Mouse (Mus musculus) urinary bladder, postnatal 25 days (tissue): ENCODE data around the gene Scamp1.
"Not testable (repeated sequence)": the region's sequence is repeated elsewhere in the genome, so short reads cannot be mapped to it uniquely, and the experiment has no call there.

Source experiments
- DNase-seq: peaks from one replicate; pipeline ENCODE4 v3.0.0; 2022; ENCODE audit warnings: low spot score

Scamp1 gene

DNA sequence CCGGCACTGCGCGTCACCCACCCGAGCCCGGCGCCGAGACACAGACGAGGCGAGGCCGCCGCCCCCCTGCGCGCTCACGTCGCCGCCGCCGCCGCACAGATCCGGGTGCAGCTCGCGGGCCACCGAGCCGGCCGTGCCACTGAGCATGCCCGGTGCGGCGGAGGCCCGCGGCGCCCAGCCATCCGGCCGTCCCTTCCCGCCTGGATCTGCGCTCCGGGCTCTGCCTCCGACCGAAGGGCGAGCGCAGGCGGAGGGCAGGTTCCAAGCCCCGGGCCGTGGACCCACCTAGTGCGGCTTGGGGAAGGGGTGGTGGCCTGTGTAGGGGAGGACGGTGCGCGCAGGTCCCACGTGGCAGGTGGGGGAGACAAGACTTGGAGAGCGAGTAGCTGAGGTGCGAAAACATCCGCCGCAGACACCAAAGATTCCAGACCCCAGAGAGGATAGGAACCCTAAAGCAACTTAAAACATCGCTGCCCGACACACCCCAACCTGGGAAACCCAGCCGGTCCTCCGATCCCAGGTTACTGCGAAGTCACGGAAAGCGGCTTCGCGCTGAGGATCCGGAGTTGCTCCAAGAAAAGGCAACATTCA is at the start of gene Scamp1:
TSS of gene Scamp1 (minus strand) at position 577 of the 591 bp plus-strand sequence.
- peak; percentile 91 for DNase-seq

DNA sequence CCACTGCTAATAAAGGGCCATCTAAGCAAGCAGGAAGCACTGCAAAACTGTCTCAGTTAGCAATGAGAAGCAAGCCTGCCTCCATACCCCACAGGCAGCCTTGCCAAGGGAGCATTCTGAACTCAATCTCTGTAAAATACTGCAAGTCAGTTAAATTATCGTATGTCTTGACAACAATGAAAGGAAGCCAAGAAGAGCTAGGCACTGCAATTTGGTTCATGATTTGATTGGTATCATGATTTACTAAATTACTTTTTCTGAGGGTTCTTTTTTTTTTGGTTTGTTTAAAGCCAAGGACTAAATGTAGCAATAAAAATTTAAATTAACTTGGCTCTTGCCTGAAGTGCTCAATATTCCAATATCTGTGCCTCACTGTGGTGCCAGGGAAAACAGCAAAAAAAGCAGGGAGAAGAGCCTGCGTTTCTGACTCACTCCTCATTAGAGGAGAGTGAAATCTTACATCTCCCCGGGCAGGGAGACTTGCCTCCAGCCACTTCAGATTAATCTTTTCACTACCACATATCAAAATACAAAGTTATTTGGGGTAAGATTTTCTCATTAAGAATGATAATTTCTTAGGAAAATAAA is 44.8 kb upstream of the Scamp1 start:
- DNase-seq = no peak

DNA sequence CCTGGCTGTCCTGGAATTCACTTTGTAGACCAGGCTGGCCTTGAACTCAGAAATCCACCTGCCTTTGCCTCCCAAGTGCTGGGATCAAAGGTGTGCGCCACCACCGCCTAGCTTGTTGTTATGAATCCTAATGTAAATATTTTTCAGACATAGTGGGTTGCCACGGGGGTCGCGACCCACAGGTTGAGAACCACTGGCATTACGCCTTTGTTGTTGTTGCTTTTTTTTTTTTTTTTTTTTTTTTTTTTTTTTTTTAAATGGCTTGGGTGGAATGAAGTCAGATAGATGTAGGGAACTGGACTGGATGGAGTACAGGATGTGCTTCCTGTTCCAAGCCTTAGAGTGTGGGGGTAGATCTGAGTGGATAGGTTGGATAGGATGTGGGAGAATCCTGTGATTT is 43.3 kb upstream of the Scamp1 start:
- DNase-seq = not testable (repeated sequence)

DNA sequence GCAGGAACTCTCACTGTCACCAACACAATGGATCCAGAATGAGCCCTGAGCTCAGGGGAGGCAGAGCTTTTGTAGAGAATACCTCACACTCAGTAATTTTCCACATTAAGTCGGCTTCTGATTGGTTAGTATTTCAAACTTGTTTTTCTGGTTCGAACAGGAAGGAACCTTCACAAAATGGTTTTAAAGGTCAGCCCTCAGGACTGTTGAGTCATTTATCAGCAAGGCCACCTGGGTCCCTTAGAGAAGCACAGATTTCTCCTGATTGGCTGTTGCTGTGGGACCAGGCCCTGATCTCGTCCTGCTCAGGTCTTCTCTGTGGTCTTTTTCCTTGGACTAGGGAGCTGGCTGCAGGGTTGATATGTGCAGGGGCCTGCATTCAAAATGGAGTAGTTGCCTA is 42.4 kb upstream of the Scamp1 start:
- peak; percentile 11 for DNase-seq

DNA sequence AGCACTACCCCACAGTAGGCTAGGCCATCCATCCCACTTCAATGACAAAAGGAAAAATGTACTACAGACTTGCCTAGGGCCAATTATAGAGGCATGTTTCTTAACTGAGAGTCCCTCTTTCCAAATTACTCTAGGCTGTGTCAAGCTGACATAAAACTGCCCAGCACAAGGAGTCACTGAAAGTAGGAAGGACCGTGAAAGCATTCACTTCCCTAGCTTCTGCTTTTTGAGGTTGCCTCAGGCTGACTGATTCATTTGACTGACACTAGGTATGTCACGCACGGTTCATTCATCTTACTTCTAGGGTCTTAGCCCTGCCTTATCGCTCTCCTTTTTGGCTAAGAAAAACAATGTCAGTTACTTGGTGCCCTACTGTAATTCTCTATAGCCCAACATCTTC is 36.8 kb upstream of the Scamp1 start:
- no peak for DNase-seq

DNA sequence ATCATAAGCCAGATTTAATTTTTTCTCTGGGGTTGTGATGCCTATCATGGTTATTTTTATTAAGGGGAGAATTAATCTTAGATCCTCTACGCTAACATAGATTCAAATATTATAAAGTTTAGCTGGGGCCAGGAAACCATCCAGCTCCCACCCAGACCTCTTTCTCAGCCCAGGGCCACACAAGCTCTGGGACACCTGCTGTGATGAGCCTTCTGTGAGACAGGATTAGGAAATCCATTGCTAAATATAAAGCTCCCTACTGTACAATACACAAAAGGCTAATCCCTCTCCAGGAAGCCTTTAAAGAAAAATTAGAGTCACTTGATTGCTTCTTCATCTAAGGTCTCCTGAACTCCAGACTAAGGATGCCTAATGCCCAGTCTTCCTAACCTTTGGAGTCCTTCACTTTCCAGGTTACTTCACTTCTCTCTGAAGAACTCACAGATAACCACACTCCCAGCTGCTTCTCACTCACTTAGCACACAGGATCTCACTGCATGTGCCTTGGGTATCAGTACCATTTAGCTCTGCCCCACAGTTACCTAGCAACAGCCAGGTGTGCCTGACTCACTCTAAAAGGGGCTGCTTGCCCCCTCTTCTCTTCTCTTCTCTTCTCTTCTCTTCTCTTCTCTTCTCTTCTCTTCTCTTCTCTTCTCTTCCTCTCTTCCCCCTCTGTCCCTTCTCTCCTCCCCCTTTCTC is 35.6 kb upstream of the Scamp1 start:
- no peak for DNase-seq

DNA sequence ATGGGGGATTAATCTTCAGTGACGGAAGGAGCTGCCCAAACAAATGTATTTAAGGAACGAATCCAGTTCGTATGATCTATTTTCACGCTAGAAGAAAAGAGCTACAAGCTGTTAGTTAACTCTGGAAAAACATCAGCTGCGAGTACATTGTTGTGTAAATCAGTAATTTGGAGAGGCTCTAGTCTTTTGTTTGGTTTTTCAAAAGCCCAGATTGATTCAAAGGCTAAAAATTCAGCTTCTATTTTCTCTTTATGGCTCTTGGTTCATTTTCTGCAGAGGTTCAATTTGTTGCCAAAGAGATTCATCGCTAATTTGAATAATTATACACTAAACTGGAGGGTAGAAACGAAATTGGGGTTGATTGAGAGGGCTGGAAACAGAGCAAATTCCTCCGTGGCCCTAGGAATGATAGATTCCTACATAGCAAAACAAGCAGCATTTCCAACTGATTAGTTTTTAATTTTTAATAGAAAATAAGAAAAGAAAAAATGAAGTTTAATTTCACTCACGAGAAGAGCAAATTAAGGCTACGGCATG is 31.4 kb upstream of the Scamp1 start:
- DNase-seq = no peak

DNA sequence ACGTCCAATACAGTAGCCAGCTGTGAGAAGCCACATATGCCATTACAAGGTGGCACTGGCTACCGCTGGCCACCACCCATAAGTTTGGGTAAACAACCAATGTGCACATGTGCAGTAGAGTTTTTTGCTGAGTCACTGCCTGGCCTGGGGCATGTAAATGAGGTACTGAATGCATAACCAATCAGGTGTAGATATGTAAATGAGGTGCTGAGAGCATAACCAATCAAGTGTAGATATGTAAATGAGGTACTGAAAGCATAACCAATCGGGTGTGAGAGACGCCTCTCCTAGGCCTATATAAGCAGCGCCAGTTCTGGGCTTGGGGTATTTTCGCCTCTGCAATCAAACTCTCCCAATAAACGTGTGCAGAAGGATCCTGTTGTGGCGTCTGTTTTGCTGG is 27.2 kb upstream of the Scamp1 start:
- not testable (repeated sequence) for DNase-seq

DNA sequence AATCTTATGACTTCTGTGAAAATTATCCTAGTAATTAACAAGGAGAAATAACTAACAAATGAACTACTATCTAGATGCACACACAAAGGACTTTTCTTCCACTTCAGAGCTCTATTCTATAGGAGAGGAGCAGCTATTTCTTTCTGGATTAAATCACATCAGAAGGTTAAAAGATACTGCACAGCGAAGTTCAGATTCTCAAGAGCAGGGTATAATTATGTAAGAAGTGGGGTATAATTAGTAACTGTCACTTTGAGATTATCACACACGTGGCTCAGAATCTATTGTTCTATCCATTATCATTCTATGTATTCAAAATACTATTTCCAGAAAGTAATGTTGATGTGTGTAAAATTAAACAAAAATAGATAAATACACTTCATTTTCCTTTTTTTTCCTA is 22.6 kb upstream of the Scamp1 start:
- no peak for DNase-seq

DNA sequence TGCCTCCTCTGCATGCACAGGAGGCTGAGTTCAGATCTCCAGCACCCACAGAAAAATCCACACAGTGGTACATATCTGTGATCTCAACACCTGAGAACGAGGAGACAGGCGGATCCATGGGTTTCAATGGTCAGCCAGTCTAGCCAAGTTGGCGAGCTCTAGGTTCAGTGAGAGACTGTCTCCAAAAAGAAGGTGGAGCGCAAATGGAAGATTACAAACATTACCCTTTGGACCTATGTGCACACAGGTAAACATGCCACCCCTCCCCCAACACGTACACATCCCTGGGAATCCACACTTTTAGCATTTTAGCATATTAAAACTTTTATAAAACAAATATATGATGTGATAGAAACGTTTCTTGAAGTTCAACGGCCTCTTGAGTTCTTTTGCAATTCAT is 21.9 kb upstream of the Scamp1 start:
- no peak for DNase-seq

DNA sequence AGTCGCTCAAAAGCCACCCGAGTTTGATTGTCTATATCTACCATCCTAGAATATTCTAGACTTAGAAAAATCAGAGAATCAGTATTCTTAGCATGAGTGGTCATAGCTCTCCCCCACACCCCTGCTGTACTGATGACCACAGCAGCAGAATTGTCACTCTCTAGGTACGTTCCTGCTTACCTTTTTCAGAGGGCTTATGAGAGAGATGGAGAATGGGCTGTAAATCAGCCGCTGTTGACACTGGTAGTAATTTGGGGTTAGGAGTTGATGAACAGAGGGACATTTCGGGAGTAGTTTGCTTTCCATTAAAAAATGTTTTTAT is 21.3 kb upstream of the Scamp1 start:
- DNase-seq = no peak

DNA sequence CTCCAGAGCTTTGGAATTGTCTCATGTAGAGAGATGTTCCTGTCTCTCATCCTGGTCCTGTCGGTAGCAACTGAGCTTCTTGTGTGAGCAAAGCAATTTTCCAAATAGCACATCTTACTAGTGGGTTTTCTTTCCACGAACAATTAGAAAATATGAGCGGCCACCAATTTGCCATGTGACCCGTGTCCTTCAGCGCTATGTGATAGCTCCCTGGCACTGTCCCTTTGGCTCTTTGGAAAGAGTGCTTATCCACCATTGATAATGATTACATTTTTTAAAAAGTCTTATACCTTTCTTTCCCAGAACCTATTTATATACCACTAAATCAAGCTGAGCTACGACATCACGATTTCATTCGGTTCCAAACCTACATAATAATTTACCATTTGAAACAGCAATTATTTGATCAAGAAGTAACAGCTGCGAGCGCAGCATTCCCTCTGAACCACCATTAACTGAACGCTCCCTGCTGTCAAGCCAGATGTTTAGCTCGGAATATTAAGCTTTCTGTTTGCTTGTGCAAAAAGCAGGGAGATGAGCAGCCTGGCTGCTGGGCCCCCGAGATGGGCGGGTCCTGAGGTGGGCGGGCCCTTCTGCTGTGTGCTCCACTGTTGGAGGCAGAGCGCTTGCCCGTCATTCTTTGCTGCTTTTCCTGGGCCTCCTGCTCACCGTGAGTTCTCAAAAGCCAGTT is 20.8 kb upstream of the Scamp1 start:
- DNase-seq = peak; percentile 26

DNA sequence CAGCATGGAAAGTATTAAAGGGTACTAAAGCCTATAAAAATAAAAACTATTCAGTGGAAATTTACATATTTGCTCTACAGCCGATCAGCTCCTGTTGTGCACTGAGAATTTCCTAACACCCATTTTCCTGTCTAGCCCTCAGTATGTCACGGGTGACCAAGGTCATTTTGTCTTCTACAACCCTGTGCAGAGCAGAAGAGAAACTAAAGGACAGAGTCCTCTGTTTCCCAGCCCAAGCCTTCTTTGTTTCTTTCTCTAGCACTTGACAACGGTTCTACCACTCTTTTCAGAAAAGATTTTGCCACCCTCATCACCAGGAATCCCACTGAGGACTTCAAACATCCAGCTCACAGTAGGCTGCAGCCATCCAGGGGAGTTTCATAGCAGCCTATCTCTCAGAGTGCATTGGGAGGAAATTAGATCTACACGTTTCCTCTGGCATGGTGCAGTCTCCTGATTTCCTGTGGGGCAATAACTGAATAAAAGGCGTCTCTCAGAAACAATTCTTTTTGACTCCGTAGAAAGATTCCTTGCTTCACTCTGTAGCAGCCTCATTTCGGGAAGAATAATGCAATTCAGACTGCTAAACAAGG is 15.4 kb upstream of the Scamp1 start:
- DNase-seq = no peak

DNA sequence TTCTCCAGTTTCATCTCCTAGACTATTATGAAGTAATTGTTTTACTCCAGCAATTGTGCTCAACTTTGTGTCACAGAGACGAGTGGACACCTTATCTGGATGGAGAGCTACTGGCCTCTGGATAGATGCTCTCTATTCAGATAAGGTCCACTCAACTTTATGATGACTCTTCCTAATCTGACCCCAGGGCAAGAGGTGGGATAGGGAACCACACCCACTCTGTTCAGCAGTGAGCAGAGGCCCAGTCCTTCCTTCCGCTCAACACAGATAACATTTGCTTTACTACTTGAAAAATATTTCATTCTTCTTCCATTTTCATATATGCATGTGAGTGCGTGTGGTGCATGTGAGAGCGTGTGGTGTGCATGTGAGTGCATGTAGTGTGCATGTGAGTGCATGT is 14.6 kb upstream of the Scamp1 start:
- no peak for DNase-seq

DNA sequence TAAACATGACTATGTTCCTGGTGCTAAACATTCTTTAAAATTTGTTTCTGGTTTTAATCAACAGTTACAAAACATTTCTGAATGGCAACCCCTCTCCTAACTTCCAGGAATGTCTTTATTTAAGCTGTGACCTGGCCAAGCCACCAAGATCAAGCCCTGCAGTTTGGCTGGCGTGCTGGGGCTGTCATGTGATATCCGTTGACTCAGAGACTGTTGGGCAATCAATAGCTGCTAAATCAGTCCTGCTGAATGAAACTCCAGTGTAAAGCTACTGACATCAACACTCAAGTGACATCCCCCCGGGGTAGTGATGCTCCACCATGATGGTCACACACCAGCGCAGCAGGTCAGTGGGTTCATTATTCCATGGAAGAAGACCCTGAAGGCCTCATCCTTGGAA is 12.7 kb upstream of the Scamp1 start:
- DNase-seq = peak; percentile 15

DNA sequence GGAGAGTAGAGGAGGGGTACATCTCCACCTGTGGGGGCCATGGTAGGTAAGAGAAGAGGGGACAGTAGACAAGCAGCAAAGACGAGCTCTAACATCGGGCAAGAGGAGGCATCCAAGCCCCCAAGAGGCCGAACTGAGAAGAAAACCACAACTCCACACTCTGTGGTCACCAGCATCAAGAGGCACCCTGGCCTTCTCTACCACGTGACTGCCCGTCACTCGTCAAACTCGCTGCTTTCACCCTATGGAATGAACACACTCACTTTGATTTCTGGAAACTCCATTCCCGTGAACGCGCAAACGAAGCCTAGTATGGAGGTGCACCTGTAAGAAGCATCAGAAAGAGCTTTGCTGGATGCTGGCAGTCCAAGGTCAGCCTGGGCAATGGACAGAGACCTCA is 10.7 kb upstream of the Scamp1 start:
- DNase-seq = no peak

DNA sequence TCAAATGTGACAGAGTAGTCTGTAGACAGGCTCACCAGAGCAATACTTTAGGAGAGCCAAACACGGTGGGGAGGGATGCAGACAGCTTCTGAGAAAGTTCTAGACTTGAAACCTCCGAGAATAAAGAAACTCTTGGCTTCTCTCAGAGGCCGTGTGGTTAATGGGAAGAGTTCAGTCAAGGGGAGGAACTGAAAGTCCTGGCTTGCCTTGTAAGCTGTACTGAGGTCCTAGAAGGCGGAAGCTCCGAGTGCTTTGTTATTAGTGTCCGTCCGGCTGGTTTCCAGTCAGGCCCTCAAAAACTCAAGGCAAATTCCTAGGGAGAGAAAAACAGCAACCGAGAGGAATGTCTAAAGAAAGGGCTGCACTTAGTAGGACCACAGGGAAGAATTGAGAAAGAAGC is 10.3 kb upstream of the Scamp1 start:
- DNase-seq = no peak

DNA sequence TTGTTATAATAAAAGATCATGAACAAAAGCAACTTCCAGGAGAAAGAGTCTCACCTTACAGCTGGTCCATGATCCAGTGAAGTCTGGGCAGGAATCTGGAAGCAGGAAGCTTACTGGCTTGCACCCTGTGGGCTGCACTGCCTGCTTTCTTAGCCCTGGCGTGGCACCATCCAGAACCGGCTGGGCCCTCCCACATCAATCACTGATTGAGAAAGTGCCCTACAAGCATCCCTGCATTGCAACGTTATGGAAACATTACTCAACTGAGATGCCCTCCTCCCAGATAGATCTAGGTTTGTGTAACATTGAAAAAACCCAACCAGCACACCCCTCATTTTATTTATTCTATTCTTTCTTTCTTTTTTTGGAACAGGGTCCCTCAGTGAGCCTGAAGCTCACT is 9.2 kb upstream of the Scamp1 start:
- DNase-seq = no peak

DNA sequence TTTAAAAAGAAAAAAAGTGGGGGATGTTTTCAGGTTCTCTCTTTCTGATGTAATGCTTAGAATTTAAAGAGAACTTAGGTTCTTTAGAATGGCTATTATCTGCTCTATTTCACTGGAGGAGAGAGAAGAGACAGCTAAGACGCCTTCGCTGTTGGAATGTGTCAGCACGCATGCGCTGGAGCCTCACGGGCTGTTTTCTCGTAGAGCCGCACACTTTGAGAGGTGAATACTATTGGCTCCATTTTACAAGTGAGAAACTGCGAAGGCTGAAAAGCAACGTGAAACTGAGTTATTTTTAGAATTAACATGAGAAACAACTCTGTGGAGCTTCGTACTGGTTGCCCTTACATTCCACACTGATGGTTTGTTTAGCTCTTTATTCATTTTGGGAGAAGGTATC is 8.3 kb upstream of the Scamp1 start:
- DNase-seq = no peak

DNA sequence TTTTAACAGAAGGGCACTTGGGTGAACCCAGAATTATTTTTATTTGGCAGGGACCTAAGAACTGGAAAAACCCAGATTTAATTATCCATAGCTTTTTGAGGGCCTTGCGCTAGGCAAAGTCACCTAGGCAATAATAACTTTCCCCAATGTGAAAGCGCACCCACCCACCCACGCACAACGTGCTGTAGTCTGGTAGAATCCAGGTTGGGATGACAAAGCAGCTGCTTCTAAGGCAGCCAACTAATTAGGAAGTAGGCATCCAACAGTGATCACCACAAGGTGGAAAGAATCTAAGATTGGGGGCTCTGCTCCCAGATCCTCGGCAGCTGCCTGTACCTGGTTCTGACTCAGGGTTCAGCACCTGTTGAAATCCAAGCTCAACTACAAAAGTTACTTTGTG is 538 bp upstream of the Scamp1 start:
- no peak for DNase-seq

DNA sequence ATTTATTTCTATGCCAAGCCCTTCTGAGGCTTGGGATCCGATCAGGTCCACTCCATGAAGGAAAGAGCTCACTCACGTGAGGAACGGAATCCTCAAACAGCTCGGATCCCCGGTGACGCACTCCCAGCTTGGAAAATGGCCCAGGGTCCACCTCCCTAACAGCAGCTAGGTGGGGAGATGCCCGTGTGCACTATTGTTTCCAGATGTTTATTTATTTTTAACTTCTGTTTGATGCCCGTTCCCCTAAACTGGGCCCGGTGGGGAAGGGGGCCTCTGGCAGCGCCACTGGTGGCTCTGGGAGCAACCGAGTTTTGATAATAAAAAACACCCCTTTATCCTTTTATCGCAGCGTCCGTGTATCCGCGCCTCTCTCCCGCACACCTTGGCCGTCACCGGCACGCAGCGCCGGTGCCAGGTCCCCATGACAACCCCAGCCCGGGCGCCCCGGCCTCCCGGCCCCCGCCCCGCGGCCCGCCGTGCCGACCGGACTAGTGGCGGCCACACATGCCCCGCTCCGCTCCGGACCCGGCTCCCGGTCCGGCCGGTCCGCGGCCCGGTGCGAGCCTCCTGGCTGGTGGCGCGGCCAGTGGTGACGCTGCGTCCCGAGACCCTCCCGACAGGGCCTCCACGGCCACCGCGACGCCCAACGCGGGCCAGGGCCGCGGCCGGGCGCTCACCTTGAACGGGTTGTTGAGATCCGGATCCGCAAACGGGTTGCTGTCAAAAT is 951 bp downstream of the Scamp1 start:
- DNase-seq = peak; percentile 34

DNA sequence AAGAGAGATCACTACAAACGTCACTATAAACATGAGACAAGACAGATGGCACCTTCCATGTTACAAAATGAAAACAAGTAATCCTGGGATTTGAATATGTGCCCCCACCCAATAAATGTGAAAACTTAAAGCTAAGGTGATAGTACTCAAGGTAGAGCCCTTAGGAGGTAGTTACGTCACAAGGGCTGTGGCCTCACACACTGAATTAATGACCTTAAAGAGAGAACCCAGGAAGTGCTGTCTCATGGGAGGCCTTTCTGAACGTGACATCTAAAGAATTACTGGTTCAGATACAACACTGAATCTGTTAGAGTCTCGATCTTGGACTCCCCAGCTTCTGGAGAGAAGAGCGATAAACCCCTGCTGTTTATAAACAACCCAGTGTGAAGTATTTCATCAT is 6.2 kb downstream of the Scamp1 start:
- DNase-seq = no peak
